Mouse (Mus musculus): ENCODE measurements around the gene Tmem94. TPM values are rescaled to one million over a fixed set of nuclear protein-coding genes. Genes with fewer than 3 reads are reported as not detected.

Tmem94 gene
- 26.5 and 31.9 TPM in 2 replicates for polyA plus RNA-seq (2016; fragmentation: Nextera tagmentation; extraction: Ambion mirVana)

DNA sequence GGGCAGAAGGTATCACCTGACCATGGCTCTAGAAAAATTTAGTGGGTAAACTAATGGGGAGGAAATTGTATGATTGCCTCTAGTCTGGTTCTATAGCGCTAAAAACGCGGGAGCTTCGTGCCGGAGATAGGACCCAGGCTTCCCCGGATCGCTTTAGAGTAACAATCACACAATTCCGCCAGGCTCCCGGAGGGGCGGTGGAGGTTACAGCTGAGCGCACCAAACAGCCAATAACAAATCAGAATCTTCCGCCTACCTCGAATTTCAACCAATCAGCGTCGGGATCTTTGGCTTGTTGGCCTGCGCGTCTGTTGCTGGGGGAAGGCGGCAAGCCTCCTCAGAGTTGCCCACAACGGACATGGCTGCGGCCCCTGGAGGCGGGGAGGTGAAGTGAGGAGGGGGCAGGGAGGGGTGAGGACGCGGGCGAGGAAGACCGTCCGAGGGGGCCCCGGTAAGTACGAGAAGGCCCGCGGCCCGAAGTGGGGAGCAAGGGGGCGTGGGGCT lies at the start of gene Tmem94:
TSS of gene Tmem94 (plus strand) at position 331 of the 504 bp plus-strand sequence.
- WGBS = under 1% methylated on average over 32 of the region's 32 CpGs
- Histone ChIP-seq H3K4me3 (replicated peaks) (peak within 1 kb of the TSS; percentile 79), H3K4me1 (replicated peaks) (peaks cover 8% of the 10 kb centered on the region), H3K27ac (peak within 1 kb of the TSS; percentile 92), H3K4me2 (peak within 1 kb of the TSS; percentile 79), H3K27me3 (no peaks in the 10 kb centered on the region), H3K9ac (replicated peaks) (peak within 1 kb of the TSS; percentile 92), H3K9me3 (no peaks in the 10 kb centered on the region), H3K36me3 (no peaks in the 10 kb centered on the region; the same call in 1 of the 2 replicates)
- ATAC-seq (ENCODE audit: insufficient number of reproducible peaks, insufficient read depth, low FRiP score, low TSS enrichment, low read depth) = peak; percentile 95

DNA sequence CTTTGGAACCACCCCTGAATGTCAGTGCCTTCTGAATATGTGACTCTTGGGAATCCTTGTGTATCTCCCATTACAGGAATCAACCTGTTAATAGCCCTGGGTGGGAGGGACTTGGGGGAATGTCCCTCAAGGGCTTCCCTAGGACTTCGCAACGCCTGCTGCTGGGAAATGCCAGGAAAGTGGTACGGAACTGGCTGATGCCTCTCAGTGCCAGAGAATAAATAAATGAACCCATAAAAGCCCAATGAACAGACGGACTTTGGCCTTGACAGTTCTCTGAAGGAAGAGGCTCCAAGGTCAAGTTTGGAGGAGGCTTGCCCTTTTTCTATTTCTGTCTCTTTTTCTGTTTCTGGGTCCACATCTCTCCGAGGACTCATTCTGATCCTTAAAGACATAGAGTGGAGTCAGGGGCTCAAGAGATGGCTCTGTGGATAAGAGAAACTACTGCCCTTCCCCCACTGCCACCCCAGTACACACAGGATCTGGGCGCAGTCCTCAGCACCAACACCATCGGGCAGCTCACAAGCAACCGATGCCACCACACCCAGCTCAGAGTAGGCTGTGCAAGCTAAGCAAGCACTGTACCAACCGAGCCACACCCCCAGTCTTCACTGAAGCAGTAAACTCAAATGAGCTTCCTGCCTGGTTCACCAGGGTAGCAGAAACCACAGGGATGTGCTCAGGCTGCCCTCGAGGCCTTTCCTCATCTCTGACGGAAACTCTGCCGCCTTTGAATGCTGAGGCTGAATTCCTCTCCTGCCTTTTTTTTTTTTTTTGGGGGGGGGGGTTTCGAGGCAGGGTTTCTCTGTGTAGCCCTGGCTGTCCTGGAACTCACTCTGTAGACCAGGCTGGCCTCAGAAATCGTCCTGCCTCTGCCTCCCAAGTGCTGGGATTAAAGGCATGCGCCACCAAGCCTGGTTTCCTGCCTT lies 48.6 kb upstream of the Tmem94 start:
- 66% methylated on average over 15 of the region's 15 CpGs for WGBS
- no peaks in the 10 kb centered on the region for H3K4me1 ChIP-seq (replicated peaks)

DNA sequence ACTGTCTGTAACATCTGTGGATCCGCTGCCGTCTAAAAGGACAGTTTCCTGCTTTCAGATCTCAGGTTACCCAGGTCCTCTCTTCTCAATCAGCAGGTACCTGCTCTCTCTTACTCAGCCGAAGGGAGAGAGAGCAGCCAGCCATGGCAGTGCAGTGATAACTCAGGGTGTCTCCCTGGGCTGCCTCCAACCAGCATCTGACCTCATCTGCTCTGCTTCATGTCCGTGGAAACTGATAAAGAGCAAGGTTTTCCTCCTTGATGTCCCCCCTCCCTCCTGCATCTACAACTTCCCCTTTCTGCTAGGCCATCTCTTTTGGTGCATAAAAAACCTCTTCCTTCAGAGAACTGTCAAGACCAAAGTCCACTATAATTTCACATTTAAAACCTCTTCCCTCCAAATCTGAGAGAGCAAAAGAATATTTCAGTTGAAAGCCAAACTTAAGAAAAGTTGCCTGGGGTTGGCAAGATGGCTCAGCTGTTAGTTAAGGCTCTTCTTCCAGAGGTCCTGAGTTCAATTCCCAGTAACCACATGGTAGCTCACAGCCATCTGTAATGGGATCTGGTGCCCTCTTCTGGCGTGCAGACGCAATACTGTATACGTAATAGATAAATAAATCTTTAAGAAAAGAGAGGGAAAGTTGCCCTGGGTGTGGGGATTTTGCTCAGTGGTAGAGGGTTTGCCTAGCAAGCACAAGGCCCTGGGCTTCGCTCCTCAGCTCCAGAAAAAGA lies 47.4 kb upstream of the Tmem94 start:
- ATAC-seq (ENCODE audit: insufficient number of reproducible peaks, insufficient read depth, low FRiP score, low TSS enrichment, low read depth) = no peak
- 54% methylated on average over 8 of the region's 8 CpGs for WGBS

More for the DNA sequence above, 48.6 kb upstream of the Tmem94 start:
- Histone ChIP-seq H3K27me3 (no peaks in the 10 kb centered on the region), H3K9ac (replicated peaks) (no peak overlapping the region), H3K9me3 (no peaks in the 10 kb centered on the region), H3K27ac (no peak overlapping the region), H3K4me3 (replicated peaks) (no peak overlapping the region), H3K36me3 (no peaks in the 10 kb centered on the region), H3K4me2 (no peak overlapping the region)
- ATAC-seq (ENCODE audit: insufficient number of reproducible peaks, insufficient read depth, low FRiP score, low TSS enrichment, low read depth) = no peak

DNA sequence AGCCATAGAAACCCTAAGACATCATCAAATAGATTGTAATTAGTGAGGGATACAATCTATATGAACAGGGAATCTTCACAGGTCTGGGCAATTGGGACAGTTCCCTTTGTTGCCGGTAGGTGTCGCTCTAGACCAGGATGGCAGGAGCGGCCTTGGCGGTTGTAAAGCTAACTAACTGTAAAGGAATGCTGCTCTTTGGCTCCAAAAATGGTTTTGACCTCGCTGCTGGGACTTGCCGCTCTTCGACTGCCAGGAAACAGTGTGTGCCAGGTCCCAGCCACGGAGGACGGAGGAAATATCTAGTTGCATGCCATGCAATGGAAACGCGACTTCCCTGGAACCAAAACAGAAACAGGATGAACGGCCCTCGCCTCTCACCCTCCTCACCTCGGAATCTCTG lies 42.6 kb upstream of the Tmem94 start:
- peak overlapping the region; percentile 42; the same call in 1 of the 2 replicates for H3K27ac ChIP-seq
- no peak overlapping the region; the same call in 1 of the 2 replicates for H3K4me3 ChIP-seq (replicated peaks)
- H3K27me3 ChIP-seq = no peaks in the 10 kb centered on the region
- WGBS = 16% methylated on average over 14 of the region's 14 CpGs
- no peaks in the 10 kb centered on the region for H3K4me1 ChIP-seq (replicated peaks)
- ATAC-seq (ENCODE audit: insufficient number of reproducible peaks, insufficient read depth, low FRiP score, low TSS enrichment, low read depth) = no peak
- peak overlapping the region; percentile 16; the same call in 1 of the 2 replicates for H3K4me2 ChIP-seq
- no peak overlapping the region for H3K9ac ChIP-seq (replicated peaks)
- no peaks in the 10 kb centered on the region for H3K9me3 ChIP-seq
- no peaks in the 10 kb centered on the region for H3K36me3 ChIP-seq

More for the DNA sequence above, 47.4 kb upstream of the Tmem94 start:
- Histone ChIP-seq H3K4me1 (replicated peaks) (no peaks in the 10 kb centered on the region), H3K9ac (replicated peaks) (no peak overlapping the region), H3K27me3 (no peaks in the 10 kb centered on the region), H3K27ac (no peak overlapping the region), H3K4me2 (no peak overlapping the region), H3K4me3 (replicated peaks) (no peak overlapping the region), H3K36me3 (no peaks in the 10 kb centered on the region), H3K9me3 (no peaks in the 10 kb centered on the region)

DNA sequence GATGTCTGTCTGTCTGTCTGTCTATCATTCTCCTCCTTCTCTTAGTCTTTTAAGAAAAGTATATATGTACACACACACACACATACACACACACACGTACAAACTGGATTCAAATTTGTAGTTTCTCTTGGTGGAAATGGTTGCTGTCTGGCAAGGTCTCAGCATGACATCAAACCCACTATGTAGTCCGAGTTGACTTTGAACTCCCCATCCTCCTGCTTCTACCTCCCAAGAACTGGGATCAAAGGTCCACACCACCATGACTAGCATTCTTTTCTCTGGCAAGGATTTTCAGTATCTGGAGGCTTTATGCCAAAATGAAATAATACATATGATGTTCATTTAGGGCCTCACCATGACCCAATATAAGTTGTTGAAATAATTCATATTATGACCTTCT lies 42.0 kb upstream of the Tmem94 start:
- ATAC-seq (ENCODE audit: insufficient number of reproducible peaks, insufficient read depth, low FRiP score, low TSS enrichment, low read depth) = no peak
- H3K9me3 ChIP-seq = no peaks in the 10 kb centered on the region
- no peaks in the 10 kb centered on the region for H3K36me3 ChIP-seq
- 0 out of 2 replicates have a peak overlapping the region, but pooled peaks have one; percentile 42 for H3K27ac ChIP-seq
- H3K4me1 ChIP-seq (replicated peaks) = no peaks in the 10 kb centered on the region
- WGBS = 71% methylated on average over 2 of the region's 2 CpGs
- no peak overlapping the region for H3K9ac ChIP-seq (replicated peaks)
- H3K4me3 ChIP-seq (replicated peaks) = no peak overlapping the region
- no peak overlapping the region for H3K4me2 ChIP-seq
- no peaks in the 10 kb centered on the region for H3K27me3 ChIP-seq

DNA sequence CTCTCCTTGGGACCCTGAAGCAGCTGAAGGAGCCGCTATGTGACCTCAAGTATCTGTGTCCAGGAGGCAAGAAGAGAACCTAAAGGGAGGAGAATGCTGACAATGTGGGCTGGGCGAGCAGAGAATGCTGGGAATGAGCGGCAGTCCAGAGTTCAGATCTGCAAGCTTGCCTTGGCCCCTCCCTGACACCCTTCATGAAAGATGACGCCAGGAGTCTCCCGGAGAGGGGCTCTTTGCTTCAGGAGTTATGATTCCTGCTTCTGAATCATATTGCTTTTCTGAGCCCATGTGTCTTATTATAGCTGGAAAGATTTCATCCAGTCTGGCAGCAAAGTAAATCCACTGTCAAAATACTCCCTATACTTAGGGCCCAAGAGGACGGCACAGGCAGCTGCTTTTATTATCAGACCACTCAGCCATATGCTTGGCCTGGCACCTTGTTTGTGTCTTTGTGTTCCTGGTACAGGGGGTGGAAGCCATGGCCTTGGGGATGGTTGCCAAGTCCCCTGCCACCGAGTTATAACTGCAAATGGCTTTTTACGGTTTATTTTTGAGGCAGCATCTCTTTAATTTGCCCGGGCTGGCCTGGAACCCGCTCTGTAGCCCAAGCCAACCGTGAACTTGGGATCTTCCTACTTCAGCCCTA lies 31.1 kb upstream of the Tmem94 start:
- Histone ChIP-seq H3K9me3 (no peaks in the 10 kb centered on the region), H3K27me3 (no peaks in the 10 kb centered on the region), H3K27ac (peak overlapping the region; percentile 0; the same call in 1 of the 2 replicates), H3K4me1 (replicated peaks) (peaks cover 10% of the 10 kb centered on the region), H3K4me3 (replicated peaks) (no peak overlapping the region), H3K36me3 (no peaks in the 10 kb centered on the region), H3K9ac (replicated peaks) (no peak overlapping the region), H3K4me2 (no peak overlapping the region)
- WGBS = 67% methylated on average over 11 of the region's 11 CpGs
- no peak for ATAC-seq (ENCODE audit: insufficient number of reproducible peaks, insufficient read depth, low FRiP score, low TSS enrichment, low read depth)

DNA sequence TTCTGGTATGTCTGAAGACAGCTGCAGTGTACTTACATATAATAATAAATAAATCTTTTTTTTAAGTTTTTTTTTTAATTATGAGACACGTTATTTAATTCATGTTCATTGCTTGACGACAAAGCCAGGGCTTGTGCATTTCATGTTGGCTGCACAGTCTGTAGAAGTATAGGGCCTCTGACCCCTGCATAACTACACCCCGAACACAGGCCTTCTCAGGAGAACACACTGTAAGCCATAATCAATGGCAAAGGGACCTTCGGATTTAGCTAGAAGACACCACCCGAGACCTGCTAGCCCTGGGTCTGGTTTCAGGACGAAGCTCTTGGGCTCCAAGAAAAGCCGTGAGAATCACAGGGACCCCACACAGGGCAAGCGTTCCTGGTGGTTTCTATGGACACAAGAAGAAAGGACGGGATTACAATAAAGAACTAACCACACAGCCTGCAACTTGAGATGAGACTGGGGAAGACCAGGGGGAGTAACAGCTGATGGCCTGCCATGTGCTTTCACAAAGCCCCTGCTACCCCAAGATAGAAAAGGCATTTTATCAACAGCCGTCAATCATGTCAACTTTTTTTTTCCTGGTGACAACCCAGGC lies 27.5 kb upstream of the Tmem94 start:
- WGBS = 72% methylated on average over 10 of the region's 10 CpGs
- Histone ChIP-seq H3K4me3 (replicated peaks) (no peak overlapping the region), H3K9ac (replicated peaks) (no peak overlapping the region), H3K9me3 (no peaks in the 10 kb centered on the region), H3K27ac (no peak overlapping the region), H3K4me1 (replicated peaks) (peaks cover 10% of the 10 kb centered on the region), H3K27me3 (no peaks in the 10 kb centered on the region), H3K4me2 (no peak overlapping the region), H3K36me3 (no peaks in the 10 kb centered on the region)
- ATAC-seq (ENCODE audit: insufficient number of reproducible peaks, insufficient read depth, low FRiP score, low TSS enrichment, low read depth) = no peak

DNA sequence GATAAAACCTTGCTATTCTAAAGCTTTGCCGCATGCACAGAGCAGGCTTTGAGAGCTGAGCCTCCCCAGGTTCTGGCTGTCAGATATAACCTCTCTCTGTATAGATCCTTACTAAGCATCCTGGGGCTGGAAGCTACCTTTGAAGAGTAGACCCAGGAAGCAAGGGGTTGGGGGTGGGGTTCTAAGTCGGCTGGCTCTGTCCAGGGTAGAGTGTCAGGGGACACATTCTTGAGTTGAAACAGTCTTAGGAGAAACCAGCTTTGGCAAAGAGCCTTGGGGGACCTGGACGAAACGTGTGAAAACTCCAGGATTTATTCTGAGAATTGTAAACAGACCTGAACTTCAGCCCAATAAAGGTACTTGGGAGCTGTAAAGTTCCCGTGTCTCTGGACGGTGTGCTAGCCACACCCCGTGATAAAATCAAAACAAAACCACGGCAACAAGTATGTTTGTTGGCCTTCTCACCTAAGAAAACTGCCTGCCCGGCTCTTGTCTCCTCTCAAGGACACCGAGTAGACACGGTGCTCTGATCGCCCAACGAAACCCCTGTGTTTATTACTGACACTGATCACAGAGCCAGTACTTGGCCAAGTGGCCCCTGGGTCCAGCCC lies 26.9 kb upstream of the Tmem94 start:
- no peaks in the 10 kb centered on the region for H3K36me3 ChIP-seq
- H3K9ac ChIP-seq (replicated peaks) = no peak overlapping the region
- ATAC-seq (ENCODE audit: insufficient number of reproducible peaks, insufficient read depth, low FRiP score, low TSS enrichment, low read depth) = no peak
- no peak overlapping the region for H3K27ac ChIP-seq
- 41% methylated on average over 13 of the region's 13 CpGs for WGBS
- H3K27me3 ChIP-seq = no peaks in the 10 kb centered on the region
- H3K4me2 ChIP-seq = no peak overlapping the region
- peaks cover 10% of the 10 kb centered on the region for H3K4me1 ChIP-seq (replicated peaks)
- no peak overlapping the region for H3K4me3 ChIP-seq (replicated peaks)
- no peaks in the 10 kb centered on the region for H3K9me3 ChIP-seq

DNA sequence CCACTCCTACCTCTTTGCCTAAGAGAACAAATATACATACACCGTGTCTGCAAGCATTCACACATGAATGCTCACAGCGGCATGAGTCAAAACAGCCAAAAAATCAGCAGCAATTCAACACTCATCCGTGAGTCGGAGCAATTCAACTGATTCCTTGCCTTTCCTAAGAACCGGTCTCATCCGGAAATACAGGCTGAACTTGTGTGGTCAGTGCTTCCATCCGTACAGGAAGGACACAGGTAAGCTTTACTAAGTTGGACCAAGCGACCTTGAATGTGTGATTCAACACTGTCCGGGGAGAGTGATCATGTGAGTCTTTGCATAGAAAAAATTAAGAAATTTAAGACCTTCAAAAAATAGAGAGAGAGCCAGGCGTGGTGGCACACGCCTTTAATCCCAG lies 24.2 kb upstream of the Tmem94 start:
- ATAC-seq (ENCODE audit: insufficient number of reproducible peaks, insufficient read depth, low FRiP score, low TSS enrichment, low read depth) = no peak
- no peaks in the 10 kb centered on the region for H3K9me3 ChIP-seq

DNA sequence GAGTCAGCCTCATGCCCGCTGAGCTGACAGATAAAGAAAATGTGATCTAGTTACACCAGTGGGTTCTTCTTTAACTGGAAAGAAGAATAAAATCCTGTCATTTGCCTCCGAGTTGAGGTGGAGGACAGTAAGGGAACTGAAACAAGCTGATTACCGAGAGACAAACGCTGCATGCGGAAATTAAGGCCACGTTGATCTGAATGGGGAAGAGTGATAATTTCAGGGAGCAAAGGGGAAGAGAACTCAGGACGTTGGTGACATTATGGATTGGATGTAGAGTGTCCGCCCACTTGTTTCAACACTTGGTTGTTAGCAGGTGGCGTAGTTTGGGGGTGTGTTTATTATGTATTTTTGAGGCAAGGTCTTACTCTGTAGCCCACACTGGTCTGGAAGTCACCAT lies 22.3 kb upstream of the Tmem94 start:
- 87% methylated on average over 9 of the region's 9 CpGs for WGBS
- Histone ChIP-seq H3K4me2 (no peak overlapping the region), H3K36me3 (no peaks in the 10 kb centered on the region), H3K27ac (no peak overlapping the region), H3K9ac (replicated peaks) (no peak overlapping the region), H3K4me3 (replicated peaks) (no peak overlapping the region), H3K9me3 (no peaks in the 10 kb centered on the region), H3K27me3 (no peaks in the 10 kb centered on the region), H3K4me1 (replicated peaks) (peaks cover 15% of the 10 kb centered on the region)
- no peak for ATAC-seq (ENCODE audit: insufficient number of reproducible peaks, insufficient read depth, low FRiP score, low TSS enrichment, low read depth)

More for the DNA sequence above, 24.2 kb upstream of the Tmem94 start:
- no peak overlapping the region for H3K27ac ChIP-seq
- no peak overlapping the region for H3K4me3 ChIP-seq (replicated peaks)
- no peak overlapping the region for H3K4me2 ChIP-seq
- H3K36me3 ChIP-seq = no peaks in the 10 kb centered on the region
- H3K27me3 ChIP-seq = no peaks in the 10 kb centered on the region
- 88% methylated on average over 11 of the region's 11 CpGs for WGBS
- peaks cover 10% of the 10 kb centered on the region for H3K4me1 ChIP-seq (replicated peaks)
- no peak overlapping the region for H3K9ac ChIP-seq (replicated peaks)
